Mouse (Mus musculus) c-Kit-negative CD71-positive TER-119-positive erythroid progenitor cells, embryonic 14.5 days (primary cell): ENCODE data around the gene Olig2.

Experiments used
- DNase-seq: peaks from one replicate; pipeline ENCODE4 v3.0.0-alpha.2; 2013; ENCODE audit warnings: low read depth, low spot score

Gene Olig2

GRCm38 (mm10) chr16:91225233-91226037 is at the start of gene Olig2:
TSS of gene Olig2 (plus strand) at chr16:91225457.
- DNase-seq: no peak

- no peak for DNase-seq
Measured at GRCm38 (mm10) chr16:91175892-91176291, 49.4 kb upstream of the Olig2 start.

- no peak for DNase-seq
Measured at GRCm38 (mm10) chr16:91187046-91187445, 38.2 kb upstream of the Olig2 start.

GRCm38 (mm10) chr16:91187662-91188061 is 37.6 kb upstream of the Olig2 start:
- no peak for DNase-seq

- no peak for DNase-seq
Measured at GRCm38 (mm10) chr16:91188304-91188703, 37.0 kb upstream of the Olig2 start.

GRCm38 (mm10) chr16:91191233-91191632 is 34.0 kb upstream of the Olig2 start:
- no peak for DNase-seq

GRCm38 (mm10) chr16:91191663-91192237 is 33.5 kb upstream of the Olig2 start:
- DNase-seq: no peak

GRCm38 (mm10) chr16:91192672-91193354 is 32.4 kb upstream of the Olig2 start:
- no peak for DNase-seq

- no peak for DNase-seq
Measured at GRCm38 (mm10) chr16:91199815-91200214, 25.4 kb upstream of the Olig2 start.

GRCm38 (mm10) chr16:91202989-91203388 is 22.3 kb upstream of the Olig2 start:
- DNase-seq: no peak

- no peak for DNase-seq
Measured at GRCm38 (mm10) chr16:91206371-91206770, 18.9 kb upstream of the Olig2 start.

GRCm38 (mm10) chr16:91217077-91217476 is 8.2 kb upstream of the Olig2 start:
- DNase-seq: no peak

- DNase-seq: peak; percentile 15
Measured at GRCm38 (mm10) chr16:91217948-91218347, 7.3 kb upstream of the Olig2 start.

GRCm38 (mm10) chr16:91219246-91219645 is 6.0 kb upstream of the Olig2 start:
- no peak for DNase-seq

- DNase-seq: no peak
Measured at GRCm38 (mm10) chr16:91222171-91222642, 3.0 kb upstream of the Olig2 start.

- DNase-seq: no peak
Measured at GRCm38 (mm10) chr16:91222643-91223271, 2.5 kb upstream of the Olig2 start.

GRCm38 (mm10) chr16:91223327-91224067 is 1.8 kb upstream of the Olig2 start:
- DNase-seq: no peak

- DNase-seq: no peak
Measured at GRCm38 (mm10) chr16:91224068-91224402, 1.2 kb upstream of the Olig2 start.

- DNase-seq: no peak
Measured at GRCm38 (mm10) chr16:91224481-91225232, 600 bp upstream of the Olig2 start.

GRCm38 (mm10) chr16:91226038-91226882 is 1.0 kb downstream of the Olig2 start:
- no peak for DNase-seq
